Mouse (Mus musculus) forelimb bud, embryonic 11.5 days (tissue): ENCODE measurements around the gene Tmem209.

Experiments used
- DNase-seq: peaks from one replicate; pipeline ENCODE4 v3.0.0-alpha.2; 2012; ENCODE audit warnings: low read depth, low spot score

Gene Tmem209

GRCm38 (mm10) chr6:30538240-30538639 lies 28.7 kb upstream of the Tmem209 start:
- DNase-seq = no peak

DNA sequence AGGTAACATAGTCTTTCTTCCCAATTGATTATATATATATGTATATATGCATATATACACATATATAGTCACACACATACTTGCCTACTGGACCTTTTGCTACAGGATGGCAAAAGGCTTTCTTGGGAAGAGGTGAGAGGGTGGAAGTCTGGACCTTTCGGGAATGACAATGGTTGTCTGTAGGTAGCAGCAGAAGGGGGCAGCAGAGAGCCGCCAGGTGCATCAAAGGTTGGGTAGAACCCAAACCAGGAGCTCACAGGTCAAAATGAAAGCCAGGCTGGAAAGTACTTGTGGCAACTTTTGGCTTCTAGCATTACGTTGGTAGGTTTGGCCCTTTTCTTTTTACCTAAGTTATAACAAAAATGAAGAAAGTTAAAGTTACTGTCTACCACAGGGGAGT lies 25.8 kb upstream of the Tmem209 start:
- DNase-seq = no peak

- DNase-seq = no peak
Observed at GRCm38 (mm10) chr6:30528800-30529199, 19.2 kb upstream of the Tmem209 start.

- peak; percentile 82 for DNase-seq
Observed at GRCm38 (mm10) chr6:30526586-30527515, 17.3 kb upstream of the Tmem209 start.

DNA sequence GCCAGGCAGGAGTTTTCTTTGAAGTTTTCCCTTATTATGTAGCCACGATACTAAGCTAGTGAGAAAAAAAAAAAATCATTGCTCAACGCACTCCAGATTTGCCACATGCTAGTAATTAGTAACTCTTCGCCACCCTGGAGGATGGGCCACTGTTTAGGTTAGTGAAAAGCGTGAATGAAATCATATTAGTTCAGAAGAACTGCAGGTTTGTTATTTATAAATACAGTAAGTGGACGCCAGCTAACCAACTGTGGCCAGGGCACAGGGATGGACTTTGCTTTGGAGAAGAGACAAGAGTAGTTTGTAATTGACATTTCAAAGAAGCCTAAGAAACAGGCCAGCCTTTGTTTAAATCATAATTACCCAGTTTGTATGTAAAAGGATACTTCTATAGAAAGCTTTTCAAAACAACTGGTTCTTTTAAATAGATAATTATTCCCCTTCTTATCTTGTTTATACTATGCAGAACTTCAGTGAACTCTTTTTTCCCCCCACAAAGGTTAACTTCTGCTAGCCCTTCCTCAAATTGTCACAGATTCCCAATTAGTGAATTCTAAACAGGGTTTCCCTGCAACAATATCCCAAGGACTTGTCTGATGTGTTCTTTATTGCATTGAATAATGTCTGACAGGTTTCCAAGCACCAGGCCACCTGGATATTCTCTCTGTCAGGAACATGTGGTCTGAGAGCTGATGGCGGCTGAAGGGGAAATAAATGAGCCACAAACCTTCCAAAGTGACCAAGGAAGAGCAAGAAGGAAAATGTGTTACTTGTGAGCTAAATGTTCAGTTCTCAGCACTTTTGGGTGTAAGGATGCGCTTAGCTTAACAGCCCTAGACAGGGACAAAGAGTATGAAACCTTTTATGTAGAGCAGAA lies 16.1 kb upstream of the Tmem209 start:
- peak; percentile 81 for DNase-seq

- DNase-seq = no peak
Observed at GRCm38 (mm10) chr6:30520400-30520799, 10.8 kb upstream of the Tmem209 start.

DNA sequence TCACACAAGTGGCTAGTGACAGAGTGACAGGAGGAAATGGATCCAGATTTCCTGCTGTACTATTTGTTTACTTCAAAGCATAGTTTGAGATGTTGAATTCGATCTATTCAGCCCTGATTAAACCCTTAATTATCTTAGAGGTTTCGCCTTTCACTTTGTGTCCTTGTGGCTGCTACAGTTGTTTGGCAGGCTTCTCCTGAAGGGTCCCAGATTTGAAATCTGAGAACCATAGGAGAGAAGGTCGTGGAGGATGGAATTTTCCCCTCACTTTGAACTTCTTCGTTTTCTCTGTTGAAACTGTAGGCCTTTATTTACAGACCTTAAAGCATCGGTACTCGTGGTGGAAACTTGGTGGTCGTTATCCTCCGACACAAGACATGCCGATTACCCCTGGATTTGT lies 4.7 kb upstream of the Tmem209 start:
- peak; percentile 57 for DNase-seq

GRCm38 (mm10) chr6:30510291-30510690 lies 708 bp upstream of the Tmem209 start:
- no peak for DNase-seq

DNA sequence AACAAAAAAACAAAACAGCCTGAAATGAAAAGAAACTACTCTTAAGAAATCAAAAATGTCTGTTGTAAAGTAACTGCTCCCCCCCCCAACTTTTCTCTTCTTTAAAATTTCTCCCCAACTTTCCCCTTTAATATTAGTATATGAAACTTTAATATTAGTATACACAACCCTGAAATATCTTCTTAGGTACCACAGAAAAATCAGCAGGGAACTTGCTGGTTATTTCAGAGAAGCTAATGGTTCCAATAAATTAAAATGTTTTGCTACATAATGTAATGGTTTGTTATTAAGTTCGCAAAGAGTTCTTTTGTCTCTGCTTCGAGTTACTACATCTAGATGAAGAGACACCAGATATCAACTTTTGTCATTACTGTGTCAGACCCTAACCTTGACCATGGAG lies 759 bp downstream of the Tmem209 start:
- no peak for DNase-seq

GRCm38 (mm10) chr6:30499049-30499448 lies 10.5 kb downstream of the Tmem209 start:
- no peak for DNase-seq

- DNase-seq = no peak
Observed at GRCm38 (mm10) chr6:30486504-30486903, 23.1 kb downstream of the Tmem209 start.

GRCm38 (mm10) chr6:30482908-30483307 lies 26.7 kb downstream of the Tmem209 start:
- DNase-seq = no peak

DNA sequence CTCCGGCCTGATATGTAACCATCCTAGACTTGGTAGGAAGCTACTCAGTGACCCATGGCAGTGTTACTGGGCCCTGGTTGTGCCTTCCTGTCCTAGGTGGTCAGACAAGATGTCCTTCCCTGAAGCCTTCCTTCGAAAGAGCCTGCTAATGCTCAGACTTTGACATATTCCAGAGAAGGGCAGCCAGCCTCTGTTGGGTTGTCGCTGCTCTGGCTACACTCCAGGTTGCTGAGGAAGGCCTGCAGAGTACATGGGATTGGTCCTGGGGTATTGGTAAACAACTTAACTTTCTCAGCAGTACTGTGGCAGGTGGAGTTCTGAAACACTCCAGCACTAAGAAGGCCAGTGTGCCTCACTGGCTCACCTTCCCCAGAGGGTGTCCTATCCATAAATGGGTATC lies 30.2 kb downstream of the Tmem209 start:
- no peak for DNase-seq

GRCm38 (mm10) chr6:30477784-30478183 lies 31.8 kb downstream of the Tmem209 start:
- DNase-seq = no peak

DNA sequence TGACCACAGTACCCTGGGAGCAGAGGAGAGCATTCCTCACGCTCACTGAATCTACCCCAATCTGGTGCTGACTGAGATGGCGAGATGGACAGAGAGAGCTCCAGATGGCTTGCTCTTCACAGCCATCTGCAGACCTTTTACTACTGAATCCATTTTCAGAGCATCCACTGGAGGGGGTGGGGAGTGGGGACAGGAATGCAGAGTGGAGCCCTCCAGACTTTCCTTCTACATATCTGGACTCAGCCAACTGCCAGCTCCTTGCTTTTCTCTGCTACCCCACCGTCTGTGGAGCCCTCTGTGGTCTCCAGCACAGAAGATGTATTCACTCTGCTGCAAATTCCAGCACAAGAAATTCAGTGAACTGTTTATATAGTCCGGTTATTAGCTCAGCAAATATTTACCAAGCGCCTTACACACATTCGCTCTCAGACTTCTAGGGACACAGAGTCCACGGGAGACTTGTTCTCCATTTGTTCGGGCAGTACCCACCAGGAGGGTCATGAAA lies 32.3 kb downstream of the Tmem209 start:
- DNase-seq = no peak

- no peak for DNase-seq
Observed at GRCm38 (mm10) chr6:30476025-30476765, 33.4 kb downstream of the Tmem209 start.

- no peak for DNase-seq
Observed at GRCm38 (mm10) chr6:30471706-30472105, 37.9 kb downstream of the Tmem209 start.

DNA sequence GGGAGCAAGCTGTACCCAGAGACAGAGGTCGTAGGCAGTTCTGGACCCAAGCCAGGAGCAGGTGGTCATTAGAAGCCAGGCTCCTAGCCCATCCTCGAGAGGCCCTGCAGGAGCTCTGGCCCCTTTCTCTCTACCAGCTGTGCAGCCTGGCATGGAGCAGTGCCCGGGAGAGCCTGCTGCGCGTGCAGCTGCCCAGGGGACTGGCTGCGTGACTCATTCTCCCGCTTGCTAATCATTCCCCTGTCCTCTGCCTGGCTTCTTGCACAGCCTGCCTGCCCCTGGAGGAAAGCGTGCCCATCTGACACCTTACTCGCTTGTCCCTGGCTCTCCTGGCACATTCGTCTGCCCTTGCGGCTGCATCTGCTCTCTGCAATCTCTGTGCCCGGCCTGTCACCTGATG lies 40.2 kb downstream of the Tmem209 start:
- no peak for DNase-seq

- DNase-seq = peak; percentile 53
Observed at GRCm38 (mm10) chr6:30468684-30469083, 40.9 kb downstream of the Tmem209 start.

GRCm38 (mm10) chr6:30468058-30468457 lies 41.5 kb downstream of the Tmem209 start:
- no peak for DNase-seq

GRCm38 (mm10) chr6:30465586-30465985 lies 44.0 kb downstream of the Tmem209 start:
- DNase-seq = no peak

GRCm38 (mm10) chr6:30462822-30463221 lies 46.8 kb downstream of the Tmem209 start:
- DNase-seq = peak; percentile 26
